Mouse (Mus musculus): ENCODE results near the gene Myt1l. TPM values are rescaled to one million over a fixed set of nuclear protein-coding genes. Genes with fewer than 3 reads are reported as not detected.

Myt1l gene
- polyA plus RNA-seq, 1 experiment: 0.11 TPM

- Histone ChIP-seq H3K27me3 (ENCODE audit: control insufficient read depth, insufficient read depth, low read length) (no peaks in the 10 kb centered on the region), H3K36me3 (ENCODE audit: control insufficient read depth, insufficient read depth, low read length) (no peaks in the 10 kb centered on the region), H3K27ac (ENCODE audit: control insufficient read depth, insufficient read depth, low read length) (no peak overlapping the region), H3K4me3 (ENCODE audit: control insufficient read depth, insufficient read depth, low read length) (no peak overlapping the region), H3K4me1 (replicated peaks; ENCODE audit: control insufficient read depth, insufficient read depth, low read length) (no peaks in the 10 kb centered on the region)
- WGBS: 60% methylated on average over 1 of the region's 1 CpGs
- TF ChIP-seq POLR2A (IDR thresholded peaks at IDR 0.05; ENCODE audit: control insufficient read depth, extremely low read depth, insufficient read depth, low read length, poor library complexity): no peak
- TF ChIP-seq CTCF (IDR thresholded peaks at IDR 0.05; ENCODE audit: borderline replicate concordance, control insufficient read depth, extremely low read depth, insufficient read depth, low read length, poor library complexity): no peak
- DNase-seq: no peak
Measured at GRCm38 (mm10) chr12:29873281-29873772, 345.1 kb downstream of the Myt1l start.

DNA sequence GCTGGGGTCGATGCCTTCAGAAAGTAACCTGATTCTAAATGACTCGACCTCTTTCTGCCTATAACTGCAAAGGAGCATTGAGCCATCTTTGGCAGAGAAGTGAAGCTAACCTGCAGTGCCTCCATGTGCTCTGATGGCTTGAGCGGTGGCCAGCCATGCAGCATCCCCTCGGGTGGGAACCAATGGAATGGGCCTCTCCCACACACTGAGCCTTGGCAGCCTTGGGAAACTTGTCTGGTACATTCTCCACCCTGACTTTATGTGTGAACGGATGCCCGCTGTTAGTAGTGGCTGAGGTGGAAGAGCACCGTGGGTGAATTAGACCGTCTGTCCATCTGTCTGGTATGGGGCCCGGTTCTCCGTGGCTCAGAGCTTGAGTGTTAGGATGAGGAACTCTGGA, 349.8 kb downstream of the Myt1l start:
- no peak for DNase-seq
- H3K27ac ChIP-seq (ENCODE audit: control insufficient read depth, insufficient read depth, low read length): no peak overlapping the region
- no peak overlapping the region for H3K4me3 ChIP-seq (ENCODE audit: control insufficient read depth, insufficient read depth, low read length)
- 89% methylated on average over 10 of the region's 10 CpGs for WGBS
- no peak for TF ChIP-seq POLR2A (IDR thresholded peaks at IDR 0.05; ENCODE audit: control insufficient read depth, extremely low read depth, insufficient read depth, low read length, poor library complexity)
- TF ChIP-seq CTCF (IDR thresholded peaks at IDR 0.05; ENCODE audit: borderline replicate concordance, control insufficient read depth, extremely low read depth, insufficient read depth, low read length, poor library complexity): no peak
- H3K27me3 ChIP-seq (ENCODE audit: control insufficient read depth, insufficient read depth, low read length): no peaks in the 10 kb centered on the region
- H3K36me3 ChIP-seq (ENCODE audit: control insufficient read depth, insufficient read depth, low read length): no peaks in the 10 kb centered on the region
- no peaks in the 10 kb centered on the region for H3K4me1 ChIP-seq (replicated peaks; ENCODE audit: control insufficient read depth, insufficient read depth, low read length)

DNA sequence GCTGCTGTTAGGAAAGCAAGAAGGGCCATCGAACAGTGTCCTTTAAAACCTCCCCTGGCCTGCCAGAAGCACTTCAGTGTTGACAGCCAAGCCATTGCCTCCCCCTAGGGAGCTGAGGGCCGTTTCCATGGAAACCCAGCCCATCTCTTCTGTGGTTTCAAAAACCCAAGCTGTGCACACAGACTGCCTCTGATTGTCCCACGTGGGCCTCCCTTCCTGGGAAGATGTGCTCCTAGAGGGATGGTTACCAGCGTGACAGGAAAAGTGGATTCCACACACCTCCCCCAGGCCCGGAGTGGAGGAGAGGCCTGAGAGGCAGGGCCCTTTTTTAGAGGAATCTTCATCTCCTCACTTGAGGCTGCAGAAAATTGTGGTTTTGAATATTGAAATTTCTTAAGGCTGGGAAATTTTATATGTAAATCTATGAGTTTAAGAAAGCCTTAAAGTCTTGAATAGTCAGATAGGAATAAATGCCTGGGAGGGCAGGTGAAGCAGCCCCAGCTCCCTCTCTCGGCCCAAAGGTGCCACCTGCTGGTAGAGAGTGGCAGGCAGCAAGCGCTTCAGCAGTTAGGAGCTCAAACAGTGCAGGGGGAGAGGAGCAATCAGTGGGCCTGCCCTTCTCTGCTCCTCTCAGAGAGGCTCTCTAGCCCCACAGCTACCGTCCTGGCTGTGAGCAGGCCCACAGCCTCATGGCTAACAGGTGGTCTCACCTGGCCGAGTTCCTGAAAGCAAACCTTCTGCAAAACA, 354.9 kb downstream of the Myt1l start:
- TF ChIP-seq CTCF (IDR thresholded peaks at IDR 0.05; ENCODE audit: borderline replicate concordance, control insufficient read depth, extremely low read depth, insufficient read depth, low read length, poor library complexity) (no peak), POLR2A (IDR thresholded peaks at IDR 0.05; ENCODE audit: control insufficient read depth, extremely low read depth, insufficient read depth, low read length, poor library complexity) (no peak)
- no peaks in the 10 kb centered on the region for H3K4me1 ChIP-seq (replicated peaks; ENCODE audit: control insufficient read depth, insufficient read depth, low read length)
- no peaks in the 10 kb centered on the region for H3K27me3 ChIP-seq (ENCODE audit: control insufficient read depth, insufficient read depth, low read length)
- WGBS: 27% methylated on average over 9 of the region's 9 CpGs
- H3K27ac ChIP-seq (ENCODE audit: control insufficient read depth, insufficient read depth, low read length): no peak overlapping the region
- DNase-seq: peak; percentile 4
- no peaks in the 10 kb centered on the region for H3K36me3 ChIP-seq (ENCODE audit: control insufficient read depth, insufficient read depth, low read length)
- H3K4me3 ChIP-seq (ENCODE audit: control insufficient read depth, insufficient read depth, low read length): no peak overlapping the region

GRCm38 (mm10) chr12:29884376-29884775, 356.2 kb downstream of the Myt1l start:
- 84% methylated on average over 5 of the region's 5 CpGs for WGBS
- Histone ChIP-seq H3K27ac (ENCODE audit: control insufficient read depth, insufficient read depth, low read length) (no peak overlapping the region), H3K4me1 (replicated peaks; ENCODE audit: control insufficient read depth, insufficient read depth, low read length) (no peaks in the 10 kb centered on the region), H3K27me3 (ENCODE audit: control insufficient read depth, insufficient read depth, low read length) (no peaks in the 10 kb centered on the region), H3K4me3 (ENCODE audit: control insufficient read depth, insufficient read depth, low read length) (no peak overlapping the region), H3K36me3 (ENCODE audit: control insufficient read depth, insufficient read depth, low read length) (no peaks in the 10 kb centered on the region)
- TF ChIP-seq CTCF (IDR thresholded peaks at IDR 0.05; ENCODE audit: borderline replicate concordance, control insufficient read depth, extremely low read depth, insufficient read depth, low read length, poor library complexity) (no peak), POLR2A (IDR thresholded peaks at IDR 0.05; ENCODE audit: control insufficient read depth, extremely low read depth, insufficient read depth, low read length, poor library complexity) (no peak)
- DNase-seq: no peak

DNA sequence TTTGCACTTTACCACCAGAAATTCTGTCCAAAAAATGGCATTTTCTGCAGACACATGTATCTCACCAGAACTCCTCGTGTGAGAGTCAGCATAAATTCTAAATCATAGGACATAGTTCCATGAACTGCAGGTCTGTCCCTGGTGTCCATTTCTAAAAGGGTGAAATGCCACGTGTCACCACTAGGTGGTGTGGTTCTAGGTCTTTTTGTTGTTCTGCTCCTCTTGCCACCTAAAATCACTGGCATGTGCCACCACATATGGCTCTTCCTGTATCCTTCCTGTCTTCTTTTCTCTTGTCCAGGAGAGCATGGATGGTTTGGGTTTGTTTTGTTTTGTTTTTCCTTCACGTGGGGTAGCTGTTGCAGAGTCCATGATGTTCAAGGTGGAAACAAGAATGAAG, 366.5 kb downstream of the Myt1l start:
- no peak overlapping the region for H3K27ac ChIP-seq (ENCODE audit: control insufficient read depth, insufficient read depth, low read length)
- no peak for TF ChIP-seq POLR2A (IDR thresholded peaks at IDR 0.05; ENCODE audit: control insufficient read depth, extremely low read depth, insufficient read depth, low read length, poor library complexity)
- TF ChIP-seq CTCF (IDR thresholded peaks at IDR 0.05; ENCODE audit: borderline replicate concordance, control insufficient read depth, extremely low read depth, insufficient read depth, low read length, poor library complexity): no peak
- no peaks in the 10 kb centered on the region for H3K36me3 ChIP-seq (ENCODE audit: control insufficient read depth, insufficient read depth, low read length)
- no peaks in the 10 kb centered on the region for H3K4me1 ChIP-seq (replicated peaks; ENCODE audit: control insufficient read depth, insufficient read depth, low read length)
- no peak for DNase-seq
- H3K4me3 ChIP-seq (ENCODE audit: control insufficient read depth, insufficient read depth, low read length): no peak overlapping the region
- WGBS: 28% methylated on average over 3 of the region's 3 CpGs
- no peaks in the 10 kb centered on the region for H3K27me3 ChIP-seq (ENCODE audit: control insufficient read depth, insufficient read depth, low read length)

- Histone ChIP-seq H3K4me1 (replicated peaks; ENCODE audit: control insufficient read depth, insufficient read depth, low read length) (no peaks in the 10 kb centered on the region), H3K27ac (ENCODE audit: control insufficient read depth, insufficient read depth, low read length) (no peak overlapping the region), H3K4me3 (ENCODE audit: control insufficient read depth, insufficient read depth, low read length) (no peak overlapping the region), H3K36me3 (ENCODE audit: control insufficient read depth, insufficient read depth, low read length) (no peaks in the 10 kb centered on the region), H3K27me3 (ENCODE audit: control insufficient read depth, insufficient read depth, low read length) (no peaks in the 10 kb centered on the region)
- TF ChIP-seq POLR2A (IDR thresholded peaks at IDR 0.05; ENCODE audit: control insufficient read depth, extremely low read depth, insufficient read depth, low read length, poor library complexity) (no peak), CTCF (IDR thresholded peaks at IDR 0.05; ENCODE audit: borderline replicate concordance, control insufficient read depth, extremely low read depth, insufficient read depth, low read length, poor library complexity) (no peak)
- WGBS: 82% methylated on average over 3 of the region's 3 CpGs
- DNase-seq: no peak
Measured at GRCm38 (mm10) chr12:29897533-29898085, 369.4 kb downstream of the Myt1l start.

All from thymus, adult 2 months (tissue).